Mouse (Mus musculus) liver, adult 2 months (tissue): ENCODE data around the gene Ins2. TPM values are rescaled to one million over a fixed set of nuclear protein-coding genes. Genes with fewer than 3 reads are reported as not detected.

Experiments
- DNase-seq: peaks from one replicate; pipeline ENCODE4 v3.0.0-alpha.2; 2011; ENCODE audit warnings: low read depth, low spot score; ENCODE audit errors: extremely low read depth
- H3K27ac ChIP-seq: fragments of 200-500 bp; replicated peaks from 2 replicates; pipeline ENCODE4 v1.5.1; 2012; ENCODE audit warnings: low read depth, mild to moderate bottlenecking, control low read depth, inconsistent platforms, low read length; ENCODE audit not compliant: insufficient read depth
- H3K27me3 ChIP-seq: fragments of 200-500 bp; 2 replicates; pipeline ENCODE4 v1.6.1; 2012; ENCODE audit warnings: mild to moderate bottlenecking, moderate library complexity, low read length, inconsistent platforms; ENCODE audit not compliant: control insufficient read depth, insufficient read depth
- H3K36me3 ChIP-seq: fragments of 200-500 bp; 2 replicates; pipeline ENCODE4 v1.6.1; 2012; ENCODE audit warnings: low read length, inconsistent platforms; ENCODE audit not compliant: control insufficient read depth, insufficient read depth
- H3K4me1 ChIP-seq: fragments of 200-500 bp; 2 replicates; pipeline ENCODE4 v1.6.1; 2011; ENCODE audit warnings: low read length; ENCODE audit not compliant: control insufficient read depth, insufficient read depth
- H3K4me3 ChIP-seq: fragments of 200-500 bp; 2 replicates; pipeline ENCODE4 v1.5.1; 2011; ENCODE audit warnings: low read depth, mild to moderate bottlenecking, control low read depth, low read length, moderate library complexity; ENCODE audit not compliant: insufficient read depth
- H3K79me2 ChIP-seq: fragments of 200-500 bp; 2 replicates; pipeline ENCODE4 v1.6.1; 2012; ENCODE audit warnings: inconsistent platforms, mild to moderate bottlenecking, low read length, moderate library complexity; ENCODE audit not compliant: control insufficient read depth, insufficient read depth
- H3K9ac ChIP-seq: fragments of 200-500 bp; 2 replicates; pipeline ENCODE4 v1.6.1; 2012; ENCODE audit warnings: low read depth, mild to moderate bottlenecking, control low read depth, inconsistent platforms, low read length
- CTCF ChIP-seq: fragments of 200-500 bp; IDR thresholded peaks from 2 replicates; pipeline ENCODE4 v1.5.1; 2011; ENCODE audit warnings: low read depth, low read length, control low read depth
- POLR2A ChIP-seq: fragments of 200-500 bp; IDR thresholded peaks from 2 replicates; pipeline ENCODE4 v1.6.1; 2011; ENCODE audit warnings: low read length, control low read depth; ENCODE audit not compliant: insufficient read depth; ENCODE audit errors: extremely low read depth
- WGBS: fragments of 180-500 bp; shearing (Covaris S2); methylation state at CpG from one replicate; pipeline ENCODE4 v1.1.7; 2018; 5-methylcytosine and 5-hydroxymethylcytosine counted together
- polyA plus RNA-seq: library from polyadenylated mRNA; depleted of rRNA; stranded (reverse); fragments of >200 nt; gene quantifications from 2 replicates; pipeline ENCODE4 v1.2.3, GENCODE M21; 2012
- total RNA-seq: library from RNA; depleted of rRNA; stranded (reverse); fragments of >200 nt; gene quantifications from 2 replicates; pipeline ENCODE4 v1.2.3, GENCODE M21; 2014

The Ins2 gene
- total and polyA plus RNA-seq, 2 experiments = not detected

- no peaks in the 10 kb centered on the region for H3K36me3 ChIP-seq
- peaks cover 49% of the 10 kb centered on the region for H3K27me3 ChIP-seq
- peaks cover 1% of the 10 kb centered on the region; the same call in 1 of the 2 replicates for H3K4me1 ChIP-seq
- no peak for TF ChIP-seq CTCF
- no peak for TF ChIP-seq POLR2A
- no peak overlapping the region for H3K9ac ChIP-seq
- H3K79me2 ChIP-seq = no peaks in the 10 kb centered on the region
- no peak overlapping the region for H3K4me3 ChIP-seq
- H3K27ac ChIP-seq = no peak overlapping the region
- DNase-seq = peak; percentile 91
Observed at GRCm38 (mm10) chr7:142661811-142662210, 81.4 kb downstream of the Ins2 start.

DNA sequence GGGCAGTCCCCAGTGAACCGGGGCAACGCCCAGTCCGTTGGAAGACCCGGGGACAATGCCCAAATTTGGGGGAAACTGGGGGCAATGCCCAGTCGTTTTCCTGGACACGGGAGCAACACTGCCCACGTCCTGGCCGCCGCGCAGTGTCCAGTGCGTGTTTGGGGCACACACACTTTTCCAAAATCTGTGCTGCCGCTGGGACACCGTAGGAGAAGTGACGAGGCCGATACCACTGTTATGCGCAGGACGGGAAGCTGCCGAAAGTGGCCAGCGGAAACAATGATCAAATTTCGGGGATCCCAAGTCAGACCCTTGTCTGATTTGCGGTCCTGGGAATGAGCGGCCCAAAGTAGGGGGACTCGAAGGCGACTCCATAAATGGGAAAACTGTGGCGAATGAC lies 82.1 kb downstream of the Ins2 start:
- Histone ChIP-seq H3K9ac (no peak overlapping the region), H3K27ac (no peak overlapping the region), H3K27me3 (peaks cover 55% of the 10 kb centered on the region), H3K36me3 (no peaks in the 10 kb centered on the region), H3K4me3 (no peak overlapping the region), H3K4me1 (peaks cover 1% of the 10 kb centered on the region; the same call in 1 of the 2 replicates), H3K79me2 (no peaks in the 10 kb centered on the region)
- TF ChIP-seq CTCF (no peak), POLR2A (no peak)
- DNase-seq = no peak
- 5% methylated on average over 25 of the region's 25 CpGs for WGBS

DNA sequence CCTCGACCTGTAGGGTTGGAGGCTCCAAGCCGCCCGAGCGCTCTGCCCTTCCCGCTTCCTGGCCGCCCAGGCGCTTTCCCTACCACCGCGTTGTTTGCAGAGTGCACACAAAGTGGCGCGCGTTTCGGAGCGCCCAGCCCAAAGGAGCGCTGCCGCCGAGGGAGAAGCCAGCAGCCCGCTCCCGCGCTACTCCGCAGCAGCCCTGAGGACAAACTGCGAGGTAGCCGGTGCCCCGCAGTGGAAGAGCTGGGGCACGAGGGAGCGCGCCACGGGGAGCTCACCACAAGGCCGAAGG lies 82.6 kb downstream of the Ins2 start:
- 2% methylated on average over 29 of the region's 29 CpGs for WGBS
- Histone ChIP-seq H3K4me3 (no peak overlapping the region), H3K4me1 (peaks cover 1% of the 10 kb centered on the region; the same call in 1 of the 2 replicates), H3K36me3 (no peaks in the 10 kb centered on the region), H3K9ac (no peak overlapping the region), H3K27me3 (peaks cover 54% of the 10 kb centered on the region), H3K27ac (no peak overlapping the region), H3K79me2 (no peaks in the 10 kb centered on the region)
- DNase-seq = no peak
- TF ChIP-seq POLR2A (no peak), CTCF (no peak)

DNA sequence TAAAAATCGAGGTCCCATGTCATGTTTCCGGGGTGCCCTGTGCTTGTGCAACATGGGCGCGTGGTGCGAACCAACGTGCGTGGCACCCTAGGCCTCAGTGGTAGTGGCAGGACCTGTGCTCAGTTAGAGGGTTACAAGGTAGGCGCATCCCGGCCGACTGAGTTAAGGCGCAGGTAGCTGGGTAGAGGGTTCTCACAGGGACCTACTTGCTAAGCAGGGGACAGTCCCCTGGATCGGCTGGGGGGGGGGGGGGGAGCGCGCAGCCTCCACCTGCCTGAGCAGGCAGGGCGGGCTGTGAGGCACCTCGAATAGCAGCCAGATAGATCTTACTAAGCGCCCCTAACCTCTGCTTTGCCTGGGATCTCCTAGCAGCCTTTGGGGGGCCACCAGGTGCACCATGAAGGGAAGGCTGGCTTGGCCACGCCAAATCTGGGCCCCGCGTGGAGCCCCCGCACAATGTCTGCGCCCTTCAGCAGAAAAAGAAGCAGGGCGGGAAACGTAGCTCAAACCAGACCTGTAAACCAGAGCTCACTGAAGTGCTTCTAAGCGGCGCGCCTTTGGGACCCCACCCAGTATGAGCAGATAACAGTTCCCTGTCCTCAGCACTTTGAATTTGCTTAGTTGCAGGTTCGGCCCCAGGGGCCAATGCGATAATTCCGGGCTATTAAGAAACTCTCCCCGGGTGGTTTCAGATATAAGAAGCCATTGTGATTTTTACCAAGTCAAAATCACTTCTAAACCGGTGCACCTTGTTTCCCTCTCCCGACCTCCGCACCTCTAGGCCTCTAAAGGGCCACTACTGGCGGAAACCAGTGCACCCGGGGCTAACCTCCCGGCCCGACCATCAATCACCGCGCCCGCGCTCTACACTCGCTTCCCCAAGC lies 83.2 kb downstream of the Ins2 start:
- no peak overlapping the region for H3K4me3 ChIP-seq

GRCm38 (mm10) chr7:142659181-142659681 lies 84.0 kb downstream of the Ins2 start:
- no peak overlapping the region for H3K9ac ChIP-seq
- H3K27ac ChIP-seq = no peak overlapping the region
- peaks cover 52% of the 10 kb centered on the region for H3K27me3 ChIP-seq
- no peaks in the 10 kb centered on the region for H3K36me3 ChIP-seq
- peak overlapping the region; percentile 37; the same call in 1 of the 2 replicates for H3K4me3 ChIP-seq
- no peaks in the 10 kb centered on the region for H3K79me2 ChIP-seq
- no peak for DNase-seq
- TF ChIP-seq POLR2A = no peak
- no peak for TF ChIP-seq CTCF
- 4% methylated on average over 56 of the region's 70 CpGs for WGBS
- H3K4me1 ChIP-seq = peaks cover 1% of the 10 kb centered on the region; the same call in 1 of the 2 replicates

More for the DNA sequence above, 83.2 kb downstream of the Ins2 start:
- no peak for DNase-seq
- Histone ChIP-seq H3K27me3 (peaks cover 51% of the 10 kb centered on the region), H3K9ac (no peak overlapping the region), H3K36me3 (no peaks in the 10 kb centered on the region), H3K79me2 (no peaks in the 10 kb centered on the region), H3K4me1 (peaks cover 1% of the 10 kb centered on the region; the same call in 1 of the 2 replicates), H3K27ac (no peak overlapping the region)
- no peak for TF ChIP-seq POLR2A
- whole genome bisulfite sequencing = 4% methylated on average over 43 of the region's 43 CpGs

DNA sequence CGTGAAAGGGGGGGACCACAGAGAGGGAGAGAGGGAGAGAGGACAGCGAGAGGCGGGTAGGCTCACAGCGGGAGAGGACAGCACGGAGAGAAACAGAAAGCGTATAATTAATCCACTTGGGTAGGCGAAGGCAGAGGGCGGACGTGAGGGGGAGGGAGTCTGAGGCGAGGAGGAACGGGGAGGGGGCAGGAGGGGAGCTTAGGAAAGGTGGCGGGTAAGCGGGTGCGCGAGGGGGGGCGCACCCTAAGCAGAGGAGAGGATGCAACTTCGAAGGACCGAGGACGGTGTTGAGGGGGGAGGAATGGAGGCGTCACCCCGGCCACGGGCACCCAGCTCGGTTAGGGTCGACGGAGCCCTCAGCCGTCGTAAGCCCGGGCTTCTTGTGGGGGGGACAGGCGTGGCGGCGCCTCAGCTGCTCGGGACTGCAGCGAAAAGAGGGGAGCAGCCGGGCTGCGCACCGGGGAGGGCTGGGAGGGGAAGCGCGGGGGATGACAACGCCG lies 84.5 kb downstream of the Ins2 start:
- 4% methylated on average over 40 of the region's 40 CpGs for WGBS
- H3K9ac ChIP-seq = no peak overlapping the region
- no peaks in the 10 kb centered on the region for H3K36me3 ChIP-seq
- H3K27me3 ChIP-seq = peaks cover 49% of the 10 kb centered on the region
- TF ChIP-seq CTCF = no peak
- no peak for TF ChIP-seq POLR2A
- no peak for DNase-seq
- H3K4me3 ChIP-seq = peak overlapping the region; percentile 37; the same call in 1 of the 2 replicates
- no peaks in the 10 kb centered on the region for H3K79me2 ChIP-seq
- H3K4me1 ChIP-seq = peaks cover 1% of the 10 kb centered on the region; the same call in 1 of the 2 replicates
- no peak overlapping the region for H3K27ac ChIP-seq
